Mouse (Mus musculus) bone marrow, adult 2 months (tissue): ENCODE data around the gene Zfp62. TPM values are rescaled to one million over a fixed set of nuclear protein-coding genes. Genes with fewer than 3 reads are reported as not detected.

Experiments
- H3K27ac ChIP-seq: fragments of 200-500 bp; 2 replicates; pipeline ENCODE4 v1.5.1; 2012; ENCODE audit warnings: low read depth, mild to moderate bottlenecking, control low read depth, inconsistent platforms, low read length; ENCODE audit not compliant: control insufficient read depth, poor library complexity, insufficient read depth
- H3K4me1 ChIP-seq: fragments of 200-500 bp; 2 replicates; pipeline ENCODE4 v1.6.1; 2011; ENCODE audit warnings: low read length; ENCODE audit not compliant: control insufficient read depth, insufficient read depth
- H3K4me3 ChIP-seq: fragments of 200-500 bp; replicated peaks from 2 replicates; pipeline ENCODE3; 2011; ENCODE audit warnings: mild to moderate bottlenecking, low read depth, low read length, control low read depth; ENCODE audit not compliant: control insufficient read depth
- CTCF ChIP-seq: fragments of 200-500 bp; IDR thresholded peaks from 2 replicates; pipeline ENCODE4 v1.5.1; 2011; ENCODE audit warnings: low read length, control low read depth; ENCODE audit not compliant: control insufficient read depth, insufficient read depth
- POLR2A ChIP-seq: fragments of 200-500 bp; IDR thresholded peaks from 2 replicates; pipeline ENCODE4 v1.6.1; 2011; ENCODE audit warnings: low read depth, mild to moderate bottlenecking, control low read depth, low read length, borderline replicate concordance; ENCODE audit not compliant: control insufficient read depth
- WGBS: fragments of 180-500 bp; shearing (Covaris S2); methylation state at CpG from one replicate; pipeline ENCODE4 v1.1.7; 2018; 5-methylcytosine and 5-hydroxymethylcytosine counted together
- polyA plus RNA-seq: library from polyadenylated mRNA; stranded (reverse); fragments of >200 nt; gene quantifications from 2 replicates; pipeline ENCODE4 v1.2.4, GENCODE M21; 2011; ENCODE audit warnings: low replicate concordance; ENCODE audit not compliant: missing spikeins, insufficient read depth, insufficient read length

Zfp62 gene
- polyA plus RNA-seq, 1 experiment = 10.4 TPM

DNA sequence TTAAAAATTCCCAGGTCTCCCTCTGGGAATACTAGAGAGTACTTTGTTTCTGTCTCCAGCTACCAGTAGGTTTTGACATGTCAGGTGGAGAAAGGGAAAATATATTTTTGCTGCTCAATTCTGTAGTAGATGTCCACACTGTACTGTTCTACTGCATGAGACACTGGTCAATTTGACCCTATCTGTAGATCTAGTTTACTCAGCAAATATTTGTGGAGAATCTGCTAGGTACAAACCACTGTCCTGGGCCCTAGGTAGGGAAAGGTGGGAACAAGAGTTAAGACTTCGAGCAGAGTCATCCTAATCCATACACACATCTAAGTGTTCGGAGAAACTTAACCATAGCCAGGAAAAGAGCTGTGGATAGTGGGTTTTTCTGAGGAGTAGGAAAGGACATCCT is 16.2 kb downstream of the Zfp62 start:
- H3K27ac ChIP-seq = no peak overlapping the region
- no peak overlapping the region for H3K4me3 ChIP-seq
- 91% methylated on average over 2 of the region's 2 CpGs for WGBS
- TF ChIP-seq POLR2A (no peak), CTCF (no peak)
- H3K4me1 ChIP-seq = no peaks in the 10 kb centered on the region; the same call in 1 of the 2 replicates

DNA sequence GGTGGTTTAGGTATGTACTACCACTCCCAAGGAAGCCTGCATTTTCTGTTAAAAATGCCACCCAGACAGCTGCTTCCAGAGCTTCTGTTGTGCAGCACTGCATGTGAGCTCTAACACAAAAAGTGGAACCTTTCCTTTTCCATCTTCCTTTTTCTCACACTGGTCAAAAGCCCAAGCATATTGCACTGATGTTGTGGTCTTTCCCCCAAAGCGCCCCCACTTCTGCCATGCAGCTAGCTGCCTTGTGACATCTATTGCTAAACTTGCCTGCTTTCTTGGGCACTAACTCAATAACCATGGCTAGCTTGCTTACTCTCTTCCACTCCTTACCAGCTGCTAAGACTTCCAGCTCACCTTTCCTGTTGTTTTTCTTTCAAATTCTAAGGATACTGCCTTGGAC is 21.4 kb downstream of the Zfp62 start:
- WGBS = 17% methylated on average over 1 of the region's 1 CpGs
- no peak overlapping the region for H3K4me3 ChIP-seq
- TF ChIP-seq POLR2A = no peak
- TF ChIP-seq CTCF = no peak
- no peaks in the 10 kb centered on the region; the same call in 1 of the 2 replicates for H3K4me1 ChIP-seq
- H3K27ac ChIP-seq = no peak overlapping the region

DNA sequence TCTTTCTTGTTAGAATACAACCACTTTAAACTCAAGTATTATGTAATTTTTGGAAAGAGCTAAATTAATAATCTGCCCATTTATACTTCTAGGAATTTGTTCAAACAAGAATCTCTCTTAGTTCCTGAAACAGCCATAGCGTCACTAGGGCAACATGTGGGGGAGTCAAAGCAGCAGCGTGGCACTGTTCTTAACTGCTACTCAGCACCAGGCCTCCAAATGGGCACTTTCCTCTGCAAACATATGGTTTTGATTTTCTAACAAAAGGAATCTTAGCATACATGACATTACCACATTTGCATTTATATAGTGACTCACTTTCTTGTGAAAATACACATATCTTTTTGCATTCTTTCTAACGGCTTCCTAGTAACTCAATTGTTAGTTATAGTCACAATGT is 29.7 kb downstream of the Zfp62 start:
- H3K4me1 ChIP-seq = no peaks in the 10 kb centered on the region
- TF ChIP-seq POLR2A (no peak), CTCF (no peak)
- H3K27ac ChIP-seq = no peak overlapping the region
- no peak overlapping the region for H3K4me3 ChIP-seq
- WGBS = 72% methylated on average over 3 of the region's 3 CpGs

DNA sequence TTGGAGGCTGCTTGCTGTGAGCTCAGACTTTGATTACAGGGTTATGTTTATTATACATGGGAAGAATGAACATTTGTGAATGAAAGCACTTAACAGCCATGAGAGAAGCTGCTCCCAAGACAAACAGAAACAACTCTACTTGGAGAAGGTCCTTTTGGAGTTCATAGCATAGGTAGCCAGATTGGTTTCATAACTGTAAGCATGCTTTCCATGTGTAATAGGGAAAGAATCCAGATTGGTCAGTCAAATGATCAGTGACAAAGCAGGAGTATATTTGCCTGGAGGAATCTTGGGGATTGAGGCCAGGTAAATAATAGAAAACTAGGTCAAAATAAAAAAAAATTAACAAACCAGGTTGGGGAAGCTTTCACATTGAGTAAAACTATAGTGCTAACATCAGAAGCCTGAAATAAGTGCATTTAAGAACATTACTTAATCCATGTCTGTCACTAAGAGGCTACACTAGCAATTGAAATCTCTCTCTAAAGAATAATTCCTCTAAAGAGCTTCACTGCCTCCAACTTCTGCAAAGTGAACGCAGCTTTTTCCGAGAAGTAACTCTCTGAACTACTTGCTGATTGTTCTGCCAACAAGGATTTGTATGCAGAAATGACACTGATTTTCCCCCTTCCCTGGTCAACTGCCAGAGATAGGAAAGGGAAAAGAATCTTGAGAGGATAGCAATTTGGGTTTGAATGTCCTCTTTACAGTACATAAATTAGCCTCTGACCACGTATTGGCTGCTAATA is 32.5 kb downstream of the Zfp62 start:
- Histone ChIP-seq H3K4me1 (no peaks in the 10 kb centered on the region), H3K4me3 (no peak overlapping the region), H3K27ac (no peak overlapping the region)
- TF ChIP-seq CTCF (no peak), POLR2A (no peak)
- 41% methylated on average over 3 of the region's 3 CpGs for WGBS

DNA sequence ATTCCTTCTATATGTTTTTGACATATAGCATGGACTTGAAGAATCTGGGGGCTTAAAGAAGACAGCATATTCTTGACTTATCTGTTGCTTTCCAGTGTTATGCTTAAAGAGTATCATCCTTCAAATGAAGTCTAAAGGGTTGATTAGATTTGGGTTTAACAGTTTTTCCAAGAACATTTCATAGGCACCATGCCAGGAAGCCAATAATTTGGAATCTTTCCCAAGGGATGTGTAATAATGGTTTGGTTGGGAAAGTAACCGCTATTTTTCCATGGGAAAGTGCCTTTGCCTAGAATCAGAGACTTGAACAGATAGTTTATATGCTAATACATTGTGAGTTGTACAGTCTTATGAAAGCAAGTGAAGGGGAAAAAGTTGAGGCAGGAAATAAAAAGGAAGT is 33.8 kb downstream of the Zfp62 start:
- TF ChIP-seq POLR2A (no peak), CTCF (no peak)
- Histone ChIP-seq H3K4me1 (no peaks in the 10 kb centered on the region; the same call in 1 of the 2 replicates), H3K27ac (no peak overlapping the region), H3K4me3 (no peak overlapping the region)
- 72% methylated on average over 1 of the region's 1 CpGs for WGBS

DNA sequence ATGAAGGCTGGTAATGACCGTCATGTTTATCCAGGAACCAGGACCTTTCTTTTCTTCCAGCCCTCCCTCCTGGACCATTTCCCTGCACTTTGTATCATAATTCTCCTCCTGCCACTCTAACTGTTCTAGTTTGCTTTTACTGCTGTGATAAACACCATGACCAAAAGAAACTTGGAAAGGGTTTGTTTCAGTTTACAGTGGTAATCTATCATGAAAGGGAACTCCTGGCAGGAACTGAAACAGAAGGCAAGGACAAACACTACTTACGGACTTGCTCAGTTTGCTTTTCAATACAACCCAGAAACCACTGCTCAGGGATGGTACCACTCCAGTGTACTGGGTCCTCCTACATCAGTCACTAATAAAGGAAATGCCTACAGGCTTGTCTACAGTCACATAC is 34.4 kb downstream of the Zfp62 start:
- Histone ChIP-seq H3K27ac (no peak overlapping the region), H3K4me3 (no peak overlapping the region), H3K4me1 (peaks cover 2% of the 10 kb centered on the region; the same call in 1 of the 2 replicates)
- TF ChIP-seq CTCF (no peak), POLR2A (no peak)
- WGBS = 39% methylated on average over 2 of the region's 2 CpGs

DNA sequence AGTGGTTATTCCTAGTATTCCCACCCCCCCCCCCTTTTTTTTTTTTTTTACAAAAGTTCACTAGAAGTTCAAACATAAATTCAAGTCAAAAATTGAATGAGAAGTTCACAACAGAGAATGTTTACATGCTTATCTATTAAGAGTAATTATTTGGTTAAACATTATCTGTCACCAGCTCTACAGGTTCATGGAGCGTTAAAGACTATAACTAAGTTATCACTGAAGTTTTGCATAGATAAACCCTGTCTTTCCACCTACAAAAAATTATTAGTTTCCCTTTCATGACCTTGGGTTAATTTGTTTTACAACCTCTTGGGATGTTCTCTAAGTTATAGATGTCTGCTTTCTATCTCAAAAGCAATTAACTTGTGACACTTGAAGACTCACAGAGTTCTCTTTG is 37.2 kb downstream of the Zfp62 start:
- H3K4me1 ChIP-seq = peaks cover 2% of the 10 kb centered on the region; the same call in 1 of the 2 replicates

DNA sequence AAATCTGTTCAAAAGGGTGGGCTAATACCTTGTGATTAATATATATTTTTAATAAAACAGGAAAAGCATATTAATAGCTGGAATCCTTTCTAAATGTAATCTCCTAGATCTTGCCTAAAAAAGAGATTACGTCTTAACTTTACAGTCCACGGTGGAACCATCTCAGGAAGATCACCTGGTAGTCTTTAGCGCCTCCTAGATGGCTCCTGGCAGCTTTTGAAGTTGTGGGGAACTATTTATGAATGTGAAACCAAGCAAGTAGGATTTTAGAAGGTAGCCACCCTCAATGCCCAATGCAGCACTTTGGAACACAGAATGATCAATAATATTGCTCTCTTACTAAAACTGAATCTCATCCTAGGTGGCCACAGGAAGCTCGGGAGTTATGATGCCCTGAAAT is 37.8 kb downstream of the Zfp62 start:
- no peak overlapping the region for H3K4me3 ChIP-seq
- peaks cover 3% of the 10 kb centered on the region; the same call in 1 of the 2 replicates for H3K4me1 ChIP-seq
- TF ChIP-seq POLR2A = no peak
- TF ChIP-seq CTCF = no peak
- WGBS = 34% methylated on average over 4 of the region's 4 CpGs
- H3K27ac ChIP-seq = no peak overlapping the region

More for the DNA sequence above, 37.2 kb downstream of the Zfp62 start:
- 59% methylated on average over 1 of the region's 1 CpGs for WGBS
- TF ChIP-seq CTCF = no peak
- no peak overlapping the region for H3K27ac ChIP-seq
- H3K4me3 ChIP-seq = no peak overlapping the region
